Mouse (Mus musculus): Measurements from ENCODE around the gene Krt24. TPM values are rescaled to one million over a fixed set of nuclear protein-coding genes. Genes with fewer than 3 reads are reported as not detected.
A peak's percentile ranks its signal among the peaks of the same experiment; 100 is the strongest.

Krt24 gene
- total RNA-seq, 1 experiment = not detected

DNA sequence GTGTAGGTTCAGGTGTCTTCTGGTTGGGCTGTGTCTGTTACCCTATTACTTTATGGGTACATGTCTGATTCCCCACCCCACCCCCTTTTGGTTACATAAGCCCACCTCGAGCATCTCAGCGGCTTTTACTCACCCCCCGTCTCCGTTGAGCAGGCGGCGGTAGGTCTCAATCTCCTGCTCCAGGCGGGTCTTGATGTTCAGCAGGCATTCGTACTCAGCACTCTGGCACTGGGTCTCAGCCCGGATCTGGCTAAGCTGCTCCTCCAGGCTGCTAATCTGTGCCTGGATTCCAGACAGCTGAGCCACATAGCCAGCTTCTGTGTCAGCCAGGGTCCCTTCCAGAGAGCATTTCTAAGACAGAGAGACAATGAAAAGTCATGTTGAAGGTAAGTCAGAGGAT is 3.9 kb downstream of the Krt24 start:
- in situ Hi-C loops (cut with MboI; ENCODE audit: low sequenced_read_pairs in 2 of 2, unreplicated experiment in 2 of 2) = no loop called here
- no peak for DNase-seq (ENCODE audit: low read depth, low spot score)

DNA sequence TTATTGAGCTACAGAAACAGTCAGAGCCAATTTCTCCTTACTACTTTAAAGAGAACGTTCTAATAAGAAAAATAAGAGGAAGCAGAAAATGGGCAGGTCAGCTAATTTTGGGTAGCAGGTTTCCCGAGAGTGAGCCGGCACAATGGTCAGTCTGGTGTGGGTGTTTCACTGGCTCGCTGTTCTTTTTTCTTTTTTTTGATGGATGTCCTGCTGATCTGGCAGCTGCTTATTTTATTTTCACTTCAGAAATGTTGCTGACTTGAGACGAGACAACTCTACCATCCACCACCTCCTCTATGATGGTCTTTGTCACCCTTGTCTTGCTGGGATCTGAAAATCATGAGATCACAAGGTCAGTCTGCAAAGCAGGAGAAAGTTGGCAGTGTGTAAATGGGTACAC is 5.1 kb downstream of the Krt24 start:
- Histone ChIP-seq H3K9me3 (ENCODE audit: control insufficient read depth, insufficient read depth, low read depth, low read length) (no peaks in the 10 kb centered on the region), H3K9ac (ENCODE audit: insufficient read depth, low read depth, low read length, poor library complexity, severe bottlenecking) (no peak overlapping the region), H3K4me1 (ENCODE audit: control insufficient read depth in 2 of 2, insufficient read depth in 2 of 2, low read length in 2 of 2, poor library complexity in 1 of 2) (no peaks in the 10 kb centered on the region), H3K36me3 (ENCODE audit: control insufficient read depth, insufficient read depth, low read length, poor library complexity, severe bottlenecking) (no peaks in the 10 kb centered on the region), H3K4me3 (ENCODE audit: insufficient read depth in 1 of 2, low read depth in 1 of 2, low read length in 2 of 2, poor library complexity in 1 of 2, severe bottlenecking in 1 of 2) (no peak overlapping the region), H3K27ac (ENCODE audit: insufficient read depth, low read depth, low read length, poor library complexity, severe bottlenecking) (no peak overlapping the region)
- DNase-seq (ENCODE audit: low read depth, low spot score) = no peak
- in situ Hi-C loops (cut with MboI; ENCODE audit: low sequenced_read_pairs in 2 of 2, unreplicated experiment in 2 of 2) = no loop called here
- TF ChIP-seq ZNF384 (IDR thresholded peaks at IDR 0.05; ENCODE audit: low read depth, low read length) (no peak), MAFK (IDR thresholded peaks at IDR 0.05; ENCODE audit: insufficient read depth, low read depth, low read length) (no peak), ZC3H11A (IDR thresholded peaks at IDR 0.05; ENCODE audit: borderline replicate concordance, low read depth, low read length) (no peak), HCFC1 (IDR thresholded peaks at IDR 0.05; ENCODE audit: borderline replicate concordance, insufficient read depth, low read length) (no peak), CHD2 (IDR thresholded peaks at IDR 0.05; ENCODE audit: low read depth, low read length) (no peak)

More for the DNA sequence above, 3.9 kb downstream of the Krt24 start:
- H3K4me1 ChIP-seq (ENCODE audit: control insufficient read depth in 2 of 2, insufficient read depth in 2 of 2, low read length in 2 of 2, poor library complexity in 1 of 2) = no peaks in the 10 kb centered on the region
- H3K4me3 ChIP-seq (ENCODE audit: insufficient read depth in 1 of 2, low read depth in 1 of 2, low read length in 2 of 2, poor library complexity in 1 of 2, severe bottlenecking in 1 of 2) = no peak overlapping the region
- no peaks in the 10 kb centered on the region for H3K36me3 ChIP-seq (ENCODE audit: control insufficient read depth, insufficient read depth, low read length, poor library complexity, severe bottlenecking)
- H3K9me3 ChIP-seq (ENCODE audit: control insufficient read depth, insufficient read depth, low read depth, low read length) = no peaks in the 10 kb centered on the region
- H3K9ac ChIP-seq (ENCODE audit: insufficient read depth, low read depth, low read length, poor library complexity, severe bottlenecking) = no peak overlapping the region
- H3K27ac ChIP-seq (ENCODE audit: insufficient read depth, low read depth, low read length, poor library complexity, severe bottlenecking) = no peak overlapping the region
- TF ChIP-seq MAFK (IDR thresholded peaks at IDR 0.05; ENCODE audit: insufficient read depth, low read depth, low read length) (no peak), CHD2 (IDR thresholded peaks at IDR 0.05; ENCODE audit: low read depth, low read length) (no peak), ZNF384 (IDR thresholded peaks at IDR 0.05; ENCODE audit: low read depth, low read length) (no peak), ZC3H11A (IDR thresholded peaks at IDR 0.05; ENCODE audit: borderline replicate concordance, low read depth, low read length) (no peak), HCFC1 (IDR thresholded peaks at IDR 0.05; ENCODE audit: borderline replicate concordance, insufficient read depth, low read length) (no peak)

DNA sequence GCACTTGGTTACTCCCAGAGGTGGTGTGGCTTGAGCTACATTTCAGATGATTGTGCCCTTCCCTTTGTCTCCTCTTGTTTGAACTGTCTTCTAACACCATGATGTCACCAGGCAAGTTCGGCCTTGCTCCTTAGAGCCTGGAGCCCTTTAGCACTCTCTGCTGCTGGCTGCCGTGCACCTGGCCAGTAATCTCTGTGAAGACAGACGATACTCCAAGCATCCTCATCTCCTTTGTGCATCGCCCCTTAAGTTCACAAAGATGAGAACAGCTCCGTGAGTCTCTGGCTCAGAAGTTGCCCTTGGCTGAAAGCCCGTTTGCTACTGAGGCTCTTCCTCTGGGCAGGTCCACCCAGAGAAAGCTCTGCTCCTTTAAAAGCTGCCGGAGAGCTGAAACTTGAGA is 8.3 kb downstream of the Krt24 start:
- Histone ChIP-seq H3K36me3 (ENCODE audit: control insufficient read depth, insufficient read depth, low read length, poor library complexity, severe bottlenecking) (no peaks in the 10 kb centered on the region), H3K4me3 (ENCODE audit: insufficient read depth in 1 of 2, low read depth in 1 of 2, low read length in 2 of 2, poor library complexity in 1 of 2, severe bottlenecking in 1 of 2) (no peak overlapping the region), H3K4me1 (ENCODE audit: control insufficient read depth in 2 of 2, insufficient read depth in 2 of 2, low read length in 2 of 2, poor library complexity in 1 of 2) (no peaks in the 10 kb centered on the region), H3K27ac (ENCODE audit: insufficient read depth, low read depth, low read length, poor library complexity, severe bottlenecking) (no peak overlapping the region), H3K9ac (ENCODE audit: insufficient read depth, low read depth, low read length, poor library complexity, severe bottlenecking) (no peak overlapping the region), H3K9me3 (ENCODE audit: control insufficient read depth, insufficient read depth, low read depth, low read length) (no peaks in the 10 kb centered on the region)
- TF ChIP-seq ZNF384 (IDR thresholded peaks at IDR 0.05; ENCODE audit: low read depth, low read length) (no peak), ZC3H11A (IDR thresholded peaks at IDR 0.05; ENCODE audit: borderline replicate concordance, low read depth, low read length) (no peak), MAFK (IDR thresholded peaks at IDR 0.05; ENCODE audit: insufficient read depth, low read depth, low read length) (no peak), HCFC1 (IDR thresholded peaks at IDR 0.05; ENCODE audit: borderline replicate concordance, insufficient read depth, low read length) (no peak), CHD2 (IDR thresholded peaks at IDR 0.05; ENCODE audit: low read depth, low read length) (no peak)
- in situ Hi-C loops (cut with MboI; ENCODE audit: low sequenced_read_pairs in 2 of 2, unreplicated experiment in 2 of 2) = no loop called here
- no peak for DNase-seq (ENCODE audit: low read depth, low spot score)

DNA sequence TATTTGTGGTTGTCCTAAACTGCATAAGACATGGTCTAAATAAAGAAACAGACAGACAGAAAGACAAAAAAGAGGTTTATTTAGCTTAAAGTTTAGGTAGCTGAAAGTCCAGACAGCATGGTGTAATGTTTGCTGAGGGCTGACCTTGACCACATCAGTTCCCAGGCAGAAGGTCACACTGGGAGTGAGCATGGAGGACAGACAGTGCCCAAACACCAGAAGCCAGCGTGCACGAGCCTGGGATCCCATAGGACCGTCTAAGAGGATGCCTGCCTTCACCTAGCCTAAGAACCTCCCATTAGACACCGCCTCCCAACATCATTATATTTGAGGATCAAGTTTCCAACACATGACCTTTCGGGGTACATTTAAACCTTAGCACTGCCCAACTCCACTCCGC is 9.4 kb downstream of the Krt24 start:
- TF ChIP-seq ZNF384 (IDR thresholded peaks at IDR 0.05; ENCODE audit: low read depth, low read length) (no peak), HCFC1 (IDR thresholded peaks at IDR 0.05; ENCODE audit: borderline replicate concordance, insufficient read depth, low read length) (no peak), CHD2 (IDR thresholded peaks at IDR 0.05; ENCODE audit: low read depth, low read length) (no peak), MAFK (IDR thresholded peaks at IDR 0.05; ENCODE audit: insufficient read depth, low read depth, low read length) (no peak), ZC3H11A (IDR thresholded peaks at IDR 0.05; ENCODE audit: borderline replicate concordance, low read depth, low read length) (no peak)
- no peaks in the 10 kb centered on the region for H3K36me3 ChIP-seq (ENCODE audit: control insufficient read depth, insufficient read depth, low read length, poor library complexity, severe bottlenecking)
- in situ Hi-C loops (cut with MboI; ENCODE audit: low sequenced_read_pairs in 2 of 2, unreplicated experiment in 2 of 2) = no loop called here
- no peak for DNase-seq (ENCODE audit: low read depth, low spot score)
- H3K4me3 ChIP-seq (ENCODE audit: insufficient read depth in 1 of 2, low read depth in 1 of 2, low read length in 2 of 2, poor library complexity in 1 of 2, severe bottlenecking in 1 of 2) = peak overlapping the region in 1 of 2 experiments; percentile 14; a peak in 1 of 4 replicates
- H3K9ac ChIP-seq (ENCODE audit: insufficient read depth, low read depth, low read length, poor library complexity, severe bottlenecking) = no peak overlapping the region
- H3K4me1 ChIP-seq (ENCODE audit: control insufficient read depth in 2 of 2, insufficient read depth in 2 of 2, low read length in 2 of 2, poor library complexity in 1 of 2) = no peaks in the 10 kb centered on the region
- H3K27ac ChIP-seq (ENCODE audit: insufficient read depth, low read depth, low read length, poor library complexity, severe bottlenecking) = no peak overlapping the region
- no peaks in the 10 kb centered on the region for H3K9me3 ChIP-seq (ENCODE audit: control insufficient read depth, insufficient read depth, low read depth, low read length)

DNA sequence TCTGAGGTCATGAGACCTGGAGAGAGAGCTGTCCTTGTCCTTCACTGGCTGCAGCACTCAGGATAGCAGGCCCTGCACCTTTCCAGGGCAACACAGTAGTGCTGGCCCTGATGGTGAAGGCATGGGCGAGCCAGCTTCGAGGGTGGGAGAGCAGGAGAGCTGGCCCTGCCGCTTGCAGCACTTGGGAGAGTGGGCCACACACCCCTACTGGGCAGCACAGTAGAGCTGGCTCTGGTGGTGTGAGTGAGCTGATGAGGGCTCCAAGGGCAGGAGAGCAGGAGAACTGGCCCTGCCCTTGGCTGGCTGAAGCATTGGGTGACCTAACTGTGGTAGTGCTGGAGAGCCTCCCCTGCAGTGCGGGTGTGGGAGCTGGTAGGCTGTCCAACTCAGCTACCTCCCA is 12.3 kb downstream of the Krt24 start:
- in situ Hi-C loops (cut with MboI; ENCODE audit: low sequenced_read_pairs in 2 of 2, unreplicated experiment in 2 of 2) = no loop called here
- Histone ChIP-seq H3K9me3 (ENCODE audit: control insufficient read depth, insufficient read depth, low read depth, low read length) (no peaks in the 10 kb centered on the region), H3K27ac (ENCODE audit: insufficient read depth, low read depth, low read length, poor library complexity, severe bottlenecking) (no peak overlapping the region), H3K4me3 (ENCODE audit: insufficient read depth in 1 of 2, low read depth in 1 of 2, low read length in 2 of 2, poor library complexity in 1 of 2, severe bottlenecking in 1 of 2) (no peak overlapping the region), H3K36me3 (ENCODE audit: control insufficient read depth, insufficient read depth, low read length, poor library complexity, severe bottlenecking) (no peaks in the 10 kb centered on the region), H3K4me1 (ENCODE audit: control insufficient read depth in 2 of 2, insufficient read depth in 2 of 2, low read length in 2 of 2, poor library complexity in 1 of 2) (no peaks in the 10 kb centered on the region), H3K9ac (ENCODE audit: insufficient read depth, low read depth, low read length, poor library complexity, severe bottlenecking) (no peak overlapping the region)
- no peak for DNase-seq (ENCODE audit: low read depth, low spot score)
- TF ChIP-seq MAFK (IDR thresholded peaks at IDR 0.05; ENCODE audit: insufficient read depth, low read depth, low read length) (no peak), CHD2 (IDR thresholded peaks at IDR 0.05; ENCODE audit: low read depth, low read length) (no peak), ZNF384 (IDR thresholded peaks at IDR 0.05; ENCODE audit: low read depth, low read length) (no peak), ZC3H11A (IDR thresholded peaks at IDR 0.05; ENCODE audit: borderline replicate concordance, low read depth, low read length) (no peak), HCFC1 (IDR thresholded peaks at IDR 0.05; ENCODE audit: borderline replicate concordance, insufficient read depth, low read length) (no peak)

Measured in ES-E14 (cell line).